Mouse (Mus musculus) cerebellum, postnatal 10 days (tissue): ENCODE measurements around the gene Dnm1.
A peak's percentile ranks its signal among the peaks of the same experiment; 100 is the strongest.

Experiments used
- DNase-seq, 2 experiments: peaks; one replicate each; pipeline ENCODE4 v3.0.0; 2021; ENCODE audit warnings: mixed read lengths in 2 of 2

Gene Dnm1

DNA sequence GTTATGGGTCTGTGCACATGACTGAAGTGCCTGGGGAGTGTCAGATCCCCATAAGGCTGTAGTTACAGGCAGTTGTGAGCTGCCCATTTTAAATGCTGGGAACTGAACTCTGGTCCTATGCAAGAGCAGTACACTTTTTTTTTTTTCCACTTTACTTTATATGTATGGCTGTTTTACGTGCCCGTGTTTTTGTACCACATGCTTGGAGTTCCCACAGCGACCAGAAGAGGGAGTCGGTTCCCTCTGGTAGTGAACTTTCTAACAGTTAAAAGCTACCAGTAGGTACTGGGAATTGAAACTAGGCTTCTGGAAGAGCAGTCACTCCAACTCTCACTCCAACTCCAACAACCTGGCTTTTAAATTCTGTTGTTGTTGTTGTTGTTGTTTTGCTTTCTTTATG is 92.5 kb downstream of the Dnm1 start:
- peak; percentile 65 to 71 for DNase-seq

- DNase-seq: peak; percentile 90 to 94
Measured at GRCm38 (mm10) chr2:32259657-32260417, 93.3 kb downstream of the Dnm1 start, which contains the start of gene Uck1. Gene Uck1 (minus strand): TSS chr2:32260159.

DNA sequence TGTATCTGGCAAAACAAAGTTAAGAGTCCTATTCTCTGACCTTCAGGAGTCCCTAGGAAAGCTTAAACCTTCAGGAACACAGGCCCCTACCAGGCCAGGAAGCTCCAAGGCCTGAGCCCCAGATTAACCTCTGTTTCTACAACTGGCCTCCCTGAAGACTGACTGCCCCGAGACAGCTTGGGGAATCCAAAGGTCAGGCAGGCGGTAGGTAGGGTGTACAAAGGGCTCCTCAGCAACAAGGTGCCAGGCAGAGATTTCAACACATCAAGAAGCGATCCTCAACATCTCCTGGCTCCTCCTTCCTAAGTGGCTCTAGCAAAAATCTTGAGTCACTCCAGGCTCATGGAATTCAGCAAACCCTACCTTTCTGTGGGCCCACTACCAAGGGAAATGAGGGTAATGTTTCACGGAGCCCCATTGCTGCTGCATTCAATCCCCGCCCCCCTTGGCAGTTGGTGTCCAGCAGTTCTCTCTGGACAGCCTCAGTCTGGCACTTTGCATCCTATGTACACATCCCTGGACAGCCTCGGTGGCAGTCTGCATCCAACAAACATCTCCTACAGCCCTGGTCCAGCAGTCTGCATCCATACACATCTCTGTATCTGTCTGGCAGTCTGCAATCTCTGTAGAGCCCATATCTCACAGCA is 94.1 kb downstream of the Dnm1 start:
- no peak for DNase-seq
